Mouse (Mus musculus) megakaryocyte, embryonic 14.5 days (primary cell): Measurements from ENCODE around the gene B830017H08Rik.

Experiments used
- FLI1 ChIP-seq: IDR thresholded peaks from 2 replicates; pipeline ENCODE4 v1.6.1; 2012; ENCODE audit warnings: low read length, inconsistent platforms, mixed read lengths
- GATA1 ChIP-seq: IDR thresholded peaks from 3 replicates; pipeline ENCODE4 v1.6.1; 2012; ENCODE audit warnings: mixed read lengths, low read length, inconsistent platforms, borderline replicate concordance

- TF ChIP-seq GATA1 (no peak), FLI1 (no peak)
These were observed 43.2 kb downstream of the B830017H08Rik start for GRCm38 (mm10) chr16:17876096-17876495.
